8 mouse cellular contexts compared by ENCODE assay signal in the genomic region with DNA sequence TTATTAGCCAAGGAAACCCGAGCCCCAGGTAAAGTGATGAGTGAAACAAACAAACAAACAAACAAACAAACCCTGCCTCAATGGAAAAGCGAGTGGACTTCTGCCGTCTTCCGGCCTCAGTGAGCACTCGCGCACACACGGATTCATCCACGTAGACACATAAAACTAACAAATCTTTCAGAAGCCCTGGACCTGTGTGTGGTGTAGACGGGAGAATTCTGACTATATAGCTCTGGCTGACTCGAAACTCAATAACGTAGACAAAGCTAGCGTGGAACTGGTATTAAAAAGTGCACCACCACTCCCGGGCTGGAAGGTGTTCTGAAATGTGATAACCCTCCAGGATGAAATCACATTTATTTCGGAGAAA. TPM values are rescaled to one million over a fixed set of nuclear protein-coding genes. Genes with fewer than 3 reads are reported as not detected.
DNase-seq lines count a peak whose midpoint lies in the region; ATAC-seq and TF ChIP-seq lines count a peak whose summit lies in the region.

No protein-coding gene starts in this region.

- H3K4me3 ChIP-seq in kidney, adult 2 months (ENCODE audit: insufficient read depth, low read depth, low read length): peak overlapping the region; percentile 73
- peak overlapping the region; percentile 80 for H3K4me3 ChIP-seq in forebrain, embryonic 12.5 days (replicated peaks)
- peak overlapping the region; percentile 73 for H3K4me3 ChIP-seq in limb, embryonic 15.5 days
- peak overlapping the region; percentile 63 for H3K4me3 ChIP-seq in olfactory bulb, adult 2 months (ENCODE audit: insufficient read depth, low read depth, low read length)

- peak; percentile 42 for ATAC-seq in Patski
- ATAC-seq in forebrain, embryonic 12.5 days (ENCODE audit: low FRiP score): peak; percentile 62
- peak; percentile 49 for ATAC-seq in limb, embryonic 15.5 days (ENCODE audit: insufficient number of reproducible peaks, low FRiP score, low TSS enrichment, low read depth)
- ATAC-seq in megakaryocyte-erythroid progenitor cell, adult 5-6 weeks (replicated peaks; ENCODE audit: low FRiP score, low TSS enrichment, poor library complexity, severe bottlenecking): no peak

- H3K36me3 ChIP-seq in kidney, adult 2 months (ENCODE audit: control insufficient read depth, insufficient read depth, low read length): no peaks in the 10 kb centered on the region
- no peaks in the 10 kb centered on the region for H3K36me3 ChIP-seq in forebrain, embryonic 12.5 days (replicated peaks)
- no peaks in the 10 kb centered on the region for H3K36me3 ChIP-seq in limb, embryonic 15.5 days

- WGBS in kidney, adult 2 months: under 1% methylated on average over 14 of the region's 14 CpGs
- WGBS in forebrain, embryonic 12.5 days: under 1% methylated on average over 14 of the region's 14 CpGs
- WGBS in limb, embryonic 15.5 days: under 1% methylated on average over 14 of the region's 14 CpGs
- under 1% methylated on average over 14 of the region's 14 CpGs for WGBS in olfactory bulb, adult 2 months

- H3K9me3 ChIP-seq in forebrain, embryonic 12.5 days: no peaks in the 10 kb centered on the region
- no peaks in the 10 kb centered on the region for H3K9me3 ChIP-seq in limb, embryonic 15.5 days

- peaks cover 8% of the 10 kb centered on the region; the same call in 1 of the 2 replicates for H3K4me1 ChIP-seq in kidney, adult 2 months (ENCODE audit: control insufficient read depth, insufficient read depth, low read length)
- peaks cover 17% of the 10 kb centered on the region for H3K4me1 ChIP-seq in forebrain, embryonic 12.5 days
- H3K4me1 ChIP-seq in limb, embryonic 15.5 days: peaks cover 14% of the 10 kb centered on the region
- peaks cover 6% of the 10 kb centered on the region for H3K4me1 ChIP-seq in olfactory bulb, adult 2 months (ENCODE audit: control insufficient read depth, insufficient read depth, low read length)

- POLR2A ChIA-PET in Patski (lab: Charles Lee): no interaction called here

- peak overlapping the region; percentile 70 for H3K9ac ChIP-seq in forebrain, embryonic 12.5 days
- H3K9ac ChIP-seq in limb, embryonic 15.5 days: peak overlapping the region; percentile 39

- no peak for TF ChIP-seq CTCF in kidney, adult 2 months (conservative IDR thresholded peaks at IDR 0.05; ENCODE audit: insufficient read depth, insufficient read length, low read depth, low read length)
- TF ChIP-seq CTCF in Patski (IDR thresholded peaks at IDR 0.05): peak; percentile 6
- TF ChIP-seq CTCF in olfactory bulb, adult 2 months (IDR thresholded peaks at IDR 0.05; ENCODE audit: insufficient read depth, low read depth, low read length): no peak

- no peak for TF ChIP-seq POLR2A in kidney, adult 2 months (IDR thresholded peaks at IDR 0.05; ENCODE audit: low read depth, low read length)
- TF ChIP-seq POLR2A in olfactory bulb, adult 2 months (IDR thresholded peaks at IDR 0.05; ENCODE audit: insufficient read depth, low read depth, low read length): no peak

- CTCF ChIA-PET in Patski (lab: Charles Lee): interaction anchor here (1.5 to 2.2 kb wide), 3 partner anchors 10 to 27 kb away, joined by 3 to 6 read pairs (median 4); a partner anchor contains a TSS

- peak overlapping the region; percentile 24 for H3K27ac ChIP-seq in kidney, adult 2 months (ENCODE audit: insufficient read depth, low read depth, low read length)
- 0 out of 2 replicates have a peak overlapping the region, but pooled peaks have one; percentile 19 for H3K27ac ChIP-seq in forebrain, embryonic 12.5 days
- H3K27ac ChIP-seq in limb, embryonic 15.5 days: peak overlapping the region; percentile 90
- no peak overlapping the region for H3K27ac ChIP-seq in olfactory bulb, adult 2 months (ENCODE audit: insufficient read depth, low read depth, low read length)

- peak overlapping the region; percentile 82 for H3K4me2 ChIP-seq in forebrain, embryonic 12.5 days
- H3K4me2 ChIP-seq in limb, embryonic 15.5 days: peak overlapping the region; percentile 69

- no peak for DNase-seq in kidney, adult 2 months
- DNase-seq in kidney, adult 11 months: no peak
- DNase-seq in Patski (ENCODE audit: low read depth, low spot score): no peak
- DNase-seq in layer of hippocampus, postnatal 14 days (ENCODE audit: low spot score in 2 of 2): no peak

- no peaks in the 10 kb centered on the region for H3K27me3 ChIP-seq in kidney, adult 2 months (replicated peaks; ENCODE audit: control insufficient read depth, insufficient read depth, low read length)
- no peaks in the 10 kb centered on the region for H3K27me3 ChIP-seq in Patski
- H3K27me3 ChIP-seq in forebrain, embryonic 12.5 days: peaks cover 3% of the 10 kb centered on the region; the same call in 1 of the 2 replicates
- no peaks in the 10 kb centered on the region for H3K27me3 ChIP-seq in limb, embryonic 15.5 days

- in situ Hi-C loops in Patski (cut with MboI; ENCODE audit: low pct_unique_long_range_greater_than_20kb): no loop called here

RNA-seq across cellular contexts. Expression of a gene that starts 0.4 kb away (rescaled TPM):
- 0.49 and 0.77 TPM in 2 replicates for polyA plus RNA-seq in kidney, adult 2 months (2012; rRNA removed)
- 3.8 TPM for polyA plus RNA-seq in Patski (2021)
- polyA plus RNA-seq in forebrain, embryonic 12.5 days (2016; fragmentation: Nextera tagmentation; extraction: Ambion mirVana): 11.2 and 11.3 TPM in 2 replicates
- 10.5 and 11.6 TPM in 2 replicates for polyA plus RNA-seq in limb, embryonic 15.5 days (2015; fragmentation: Nextera tagmentation; extraction: Ambion mirVana)
- polyA plus RNA-seq in olfactory bulb, adult 2 months (2012; ENCODE audit: insufficient read depth, insufficient read length, low replicate concordance, missing spikeins): not detected in 2 replicates
- total RNA-seq in layer of hippocampus, postnatal 14 days (2021): 1 to 10 TPM; 4.0 to 4.8 TPM
- 13.4 and 16.8 TPM in 2 replicates for total RNA-seq in megakaryocyte-erythroid progenitor cell, adult 5-6 weeks (2014; fragmentation: Nextera tagmentation)
- total RNA-seq in megakaryocyte-erythroid progenitor cell, adult 5-6 weeks (2017): 16.5 and 20.0 TPM in 2 replicates

RNA-seq across cellular contexts. Expression of a gene that starts 18.0 kb away (rescaled TPM):
- polyA plus RNA-seq in kidney, adult 2 months (2012; rRNA removed): 61.5 and 67.2 TPM in 2 replicates
- 33.0 TPM for polyA plus RNA-seq in Patski (2021)
- 4.3 and 7.0 TPM in 2 replicates for polyA plus RNA-seq in forebrain, embryonic 12.5 days (2016; fragmentation: Nextera tagmentation; extraction: Ambion mirVana)
- 14.2 and 14.8 TPM in 2 replicates for polyA plus RNA-seq in limb, embryonic 15.5 days (2015; fragmentation: Nextera tagmentation; extraction: Ambion mirVana)
- not detected in 2 replicates for polyA plus RNA-seq in olfactory bulb, adult 2 months (2012; ENCODE audit: insufficient read depth, insufficient read length, low replicate concordance, missing spikeins)
- total RNA-seq in layer of hippocampus, postnatal 14 days (2021): 10 to 100 TPM; 22.6 to 25.2 TPM
- total RNA-seq in megakaryocyte-erythroid progenitor cell, adult 5-6 weeks (2014; fragmentation: Nextera tagmentation): 14.4 and 19.2 TPM in 2 replicates
- total RNA-seq in megakaryocyte-erythroid progenitor cell, adult 5-6 weeks (2017): 2.8 and 5.4 TPM in 2 replicates

RNA-seq across cellular contexts. Expression of a gene that starts 27.7 kb away (rescaled TPM):
- 2.3 and 2.6 TPM in 2 replicates for polyA plus RNA-seq in kidney, adult 2 months (2012; rRNA removed)
- 7.8 TPM for polyA plus RNA-seq in Patski (2021)
- 16.6 and 18.2 TPM in 2 replicates for polyA plus RNA-seq in forebrain, embryonic 12.5 days (2016; fragmentation: Nextera tagmentation; extraction: Ambion mirVana)
- polyA plus RNA-seq in limb, embryonic 15.5 days (2015; fragmentation: Nextera tagmentation; extraction: Ambion mirVana): 12.2 and 12.4 TPM in 2 replicates
- not detected in 2 replicates for polyA plus RNA-seq in olfactory bulb, adult 2 months (2012; ENCODE audit: insufficient read depth, insufficient read length, low replicate concordance, missing spikeins)
- total RNA-seq in layer of hippocampus, postnatal 14 days (2021): 10 to 100 TPM; 18.6 to 19.2 TPM
- 7.5 and 8.5 TPM in 2 replicates for total RNA-seq in megakaryocyte-erythroid progenitor cell, adult 5-6 weeks (2014; fragmentation: Nextera tagmentation)
- 4.1 and 8.3 TPM in 2 replicates for total RNA-seq in megakaryocyte-erythroid progenitor cell, adult 5-6 weeks (2017)

RNA-seq across cellular contexts. Expression of a gene that starts 48.1 kb away (rescaled TPM):
- 4.5 and 7.5 TPM in 2 replicates for polyA plus RNA-seq in kidney, adult 2 months (2012; rRNA removed)
- not detected for polyA plus RNA-seq in Patski (2021)
- not detected in 2 replicates for polyA plus RNA-seq in forebrain, embryonic 12.5 days (2016; fragmentation: Nextera tagmentation; extraction: Ambion mirVana)
- not detected in 2 replicates for polyA plus RNA-seq in limb, embryonic 15.5 days (2015; fragmentation: Nextera tagmentation; extraction: Ambion mirVana)
- not detected in 2 replicates for polyA plus RNA-seq in olfactory bulb, adult 2 months (2012; ENCODE audit: insufficient read depth, insufficient read length, low replicate concordance, missing spikeins)
- 1 to 10 TPM; 2.6 to 3.8 TPM for total RNA-seq in layer of hippocampus, postnatal 14 days (2021)
- total RNA-seq in megakaryocyte-erythroid progenitor cell, adult 5-6 weeks (2014; fragmentation: Nextera tagmentation): not detected in 2 replicates
- total RNA-seq in megakaryocyte-erythroid progenitor cell, adult 5-6 weeks (2017): not detected in 2 replicates
